Mouse (Mus musculus): ENCODE measurements around the gene Ptprg. TPM values are rescaled to one million over a fixed set of nuclear protein-coding genes. Genes with fewer than 3 reads are reported as not detected.
A peak's percentile ranks its signal among the peaks of the same experiment; 100 is the strongest.

Gene Ptprg
- 41.7 and 47.9 TPM in 2 replicates for polyA plus RNA-seq (2016; fragmentation: Nextera tagmentation; extraction: Ambion mirVana)

DNA sequence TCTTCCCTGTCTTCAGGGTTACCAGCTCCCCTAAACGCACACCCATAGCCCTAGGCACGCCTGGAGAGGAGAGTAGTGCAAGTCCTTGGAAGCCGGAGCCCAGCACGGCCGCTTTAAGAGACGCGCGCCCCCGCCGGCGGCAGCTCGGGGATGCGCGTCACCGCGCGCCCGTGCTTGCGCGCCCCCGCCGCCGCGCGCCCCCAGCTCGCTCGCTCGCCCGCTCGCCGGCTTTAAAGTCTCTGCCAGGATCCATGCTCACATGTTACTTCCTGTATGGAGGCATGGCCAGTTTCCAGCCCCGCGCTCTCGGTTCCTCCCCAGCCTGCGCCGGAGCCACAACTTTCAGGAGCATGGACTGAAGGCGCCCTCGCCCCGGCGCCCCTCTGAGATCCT, at the start of gene Ptprg:
Gene Ptprg, plus strand, starts transcription at position 260 of the 393 bp plus-strand sequence.
- Histone ChIP-seq H3K4me3 (peak within 1 kb of the TSS; percentile 71), H3K4me2 (replicated peaks) (peak within 1 kb of the TSS; percentile 93), H3K27ac (peak within 1 kb of the TSS; percentile 98), H3K36me3 (no peaks in the 10 kb centered on the region), H3K9ac (peak within 1 kb of the TSS; percentile 92), H3K4me1 (peaks cover 11% of the 10 kb centered on the region), H3K9me3 (no peaks in the 10 kb centered on the region), H3K27me3 (no peaks in the 10 kb centered on the region)
- WGBS, result under 1% methylated on average over 31 of the region's 40 CpGs
- peak; percentile 89 for ATAC-seq (ENCODE audit: insufficient number of reproducible peaks, insufficient read depth, low FRiP score, low TSS enrichment)

DNA sequence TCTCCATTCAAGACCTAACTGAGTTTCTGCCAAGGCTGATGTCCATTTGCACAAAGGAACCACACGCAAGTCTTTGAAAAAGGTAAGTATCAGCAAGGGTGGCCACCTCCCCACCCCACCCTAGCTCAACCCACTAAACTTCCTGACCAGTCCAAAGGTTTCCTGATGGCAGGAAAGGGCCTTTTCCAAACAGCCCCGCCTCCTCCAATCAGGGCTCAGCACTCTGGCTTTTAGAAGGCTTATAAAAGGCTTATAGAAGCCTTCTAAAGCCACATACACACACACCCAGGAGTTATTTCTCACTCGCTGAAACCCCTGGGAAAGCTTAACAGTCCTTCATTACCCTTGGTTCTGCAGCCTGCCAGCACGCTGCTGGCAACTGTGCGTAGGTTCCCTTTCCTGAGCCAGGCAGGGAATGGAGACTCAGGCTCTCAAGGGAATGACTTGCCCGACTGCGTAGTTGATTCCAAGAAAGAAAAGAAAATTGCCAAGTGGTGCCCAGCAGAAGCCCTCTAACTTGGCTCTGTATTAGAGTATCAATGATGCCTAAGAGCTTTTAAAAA, 49.4 kb upstream of the Ptprg start:
- no peaks in the 10 kb centered on the region for H3K9me3 ChIP-seq
- 48% methylated on average over 7 of the region's 7 CpGs for WGBS
- H3K4me1 ChIP-seq, result peaks cover 9% of the 10 kb centered on the region; the same call in 1 of the 2 replicates
- no peak for ATAC-seq (ENCODE audit: insufficient number of reproducible peaks, insufficient read depth, low FRiP score, low TSS enrichment)
- H3K9ac ChIP-seq, result no peak overlapping the region
- no peaks in the 10 kb centered on the region for H3K36me3 ChIP-seq
- no peak overlapping the region for H3K27ac ChIP-seq
- no peak overlapping the region for H3K4me2 ChIP-seq (replicated peaks)
- no peak overlapping the region for H3K4me3 ChIP-seq
- no peaks in the 10 kb centered on the region for H3K27me3 ChIP-seq

GRCm38 (mm10) chr14:11510173-11510572, 43.2 kb upstream of the Ptprg start:
- WGBS, result 75% methylated on average over 1 of the region's 1 CpGs
- H3K36me3 ChIP-seq, result no peaks in the 10 kb centered on the region
- no peak overlapping the region for H3K4me3 ChIP-seq
- no peaks in the 10 kb centered on the region for H3K9me3 ChIP-seq
- H3K9ac ChIP-seq, result no peak overlapping the region
- ATAC-seq (ENCODE audit: insufficient number of reproducible peaks, insufficient read depth, low FRiP score, low TSS enrichment), result no peak
- no peak overlapping the region for H3K27ac ChIP-seq
- no peaks in the 10 kb centered on the region for H3K27me3 ChIP-seq
- no peak overlapping the region for H3K4me2 ChIP-seq (replicated peaks)
- peaks cover 4% of the 10 kb centered on the region; the same call in 1 of the 2 replicates for H3K4me1 ChIP-seq

DNA sequence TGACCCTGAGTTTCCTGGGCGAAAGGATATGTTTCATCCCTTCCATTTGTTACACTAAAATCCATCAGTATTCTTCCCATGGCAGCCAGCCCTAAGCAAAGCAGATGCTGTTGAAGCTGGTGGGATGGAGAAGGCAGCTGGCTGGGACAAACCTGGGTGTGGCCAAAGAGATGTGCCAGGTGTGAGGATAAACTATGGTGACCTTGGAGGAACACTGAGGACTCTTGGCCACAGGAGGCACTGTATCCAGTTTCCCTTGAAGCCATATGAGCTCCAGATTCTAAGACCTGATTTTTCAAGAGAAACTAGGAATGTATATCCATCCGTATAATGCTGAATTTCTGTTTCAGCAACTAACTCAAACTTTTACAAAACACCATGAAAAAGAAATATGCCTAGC, 34.2 kb upstream of the Ptprg start:
- H3K36me3 ChIP-seq, result no peaks in the 10 kb centered on the region
- no peak for ATAC-seq (ENCODE audit: insufficient number of reproducible peaks, insufficient read depth, low FRiP score, low TSS enrichment)
- no peak overlapping the region for H3K4me3 ChIP-seq
- no peaks in the 10 kb centered on the region for H3K4me1 ChIP-seq
- H3K27ac ChIP-seq, result no peak overlapping the region
- H3K4me2 ChIP-seq (replicated peaks), result no peak overlapping the region
- H3K9me3 ChIP-seq, result no peaks in the 10 kb centered on the region
- H3K9ac ChIP-seq, result no peak overlapping the region
- WGBS, result 91% methylated on average over 2 of the region's 2 CpGs
- H3K27me3 ChIP-seq, result no peaks in the 10 kb centered on the region

DNA sequence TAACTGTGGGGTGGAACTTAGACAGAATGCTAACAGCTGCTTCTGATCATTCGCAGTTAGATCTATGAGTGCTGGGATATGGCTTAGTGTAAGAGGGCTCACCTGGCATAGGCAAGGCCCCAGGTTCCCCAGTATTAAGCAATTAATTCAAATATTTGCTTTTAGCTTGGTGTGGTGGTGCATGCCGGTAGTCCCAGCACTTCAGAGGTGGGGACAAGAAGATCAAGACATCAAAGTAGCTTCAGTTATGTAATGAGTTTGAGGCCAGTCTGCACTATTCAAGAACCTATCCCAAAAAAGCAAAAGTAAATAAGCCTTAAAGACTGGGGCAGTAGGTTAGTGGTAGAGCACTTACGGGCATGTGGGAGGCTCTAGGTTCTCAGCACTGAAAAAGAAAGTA, 30.3 kb upstream of the Ptprg start:
- 87% methylated on average over 3 of the region's 3 CpGs for WGBS
- Histone ChIP-seq H3K27ac (no peak overlapping the region), H3K36me3 (no peaks in the 10 kb centered on the region), H3K4me1 (no peaks in the 10 kb centered on the region), H3K9ac (no peak overlapping the region), H3K27me3 (no peaks in the 10 kb centered on the region), H3K4me3 (no peak overlapping the region), H3K9me3 (no peaks in the 10 kb centered on the region), H3K4me2 (replicated peaks) (no peak overlapping the region)
- ATAC-seq (ENCODE audit: insufficient number of reproducible peaks, insufficient read depth, low FRiP score, low TSS enrichment), result no peak

DNA sequence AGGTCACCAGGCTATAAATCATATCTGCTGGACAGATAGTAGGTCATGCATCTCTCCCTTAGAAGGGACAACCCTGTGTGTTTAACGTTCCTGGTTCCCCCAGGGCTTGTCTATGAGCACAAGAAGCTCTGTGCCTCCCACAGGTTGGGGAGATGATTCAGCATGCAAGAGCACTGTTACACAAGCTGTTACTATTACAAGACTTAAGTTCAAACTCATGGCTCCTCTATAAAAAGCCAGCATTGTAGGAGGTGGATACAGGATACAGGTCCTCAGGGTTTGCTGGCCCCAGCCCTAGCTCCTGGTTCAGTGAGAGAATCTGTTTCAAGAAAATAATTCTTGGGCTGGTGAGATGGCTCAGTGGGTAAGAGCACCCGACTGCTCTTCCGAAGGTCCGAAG, 23.7 kb upstream of the Ptprg start:
- Histone ChIP-seq H3K36me3 (no peaks in the 10 kb centered on the region), H3K4me3 (no peak overlapping the region), H3K27ac (no peak overlapping the region), H3K9ac (no peak overlapping the region), H3K9me3 (no peaks in the 10 kb centered on the region), H3K4me1 (no peaks in the 10 kb centered on the region), H3K4me2 (replicated peaks) (no peak overlapping the region), H3K27me3 (no peaks in the 10 kb centered on the region)
- no peak for ATAC-seq (ENCODE audit: insufficient number of reproducible peaks, insufficient read depth, low FRiP score, low TSS enrichment)
- 91% methylated on average over 4 of the region's 4 CpGs for whole genome bisulfite sequencing

DNA sequence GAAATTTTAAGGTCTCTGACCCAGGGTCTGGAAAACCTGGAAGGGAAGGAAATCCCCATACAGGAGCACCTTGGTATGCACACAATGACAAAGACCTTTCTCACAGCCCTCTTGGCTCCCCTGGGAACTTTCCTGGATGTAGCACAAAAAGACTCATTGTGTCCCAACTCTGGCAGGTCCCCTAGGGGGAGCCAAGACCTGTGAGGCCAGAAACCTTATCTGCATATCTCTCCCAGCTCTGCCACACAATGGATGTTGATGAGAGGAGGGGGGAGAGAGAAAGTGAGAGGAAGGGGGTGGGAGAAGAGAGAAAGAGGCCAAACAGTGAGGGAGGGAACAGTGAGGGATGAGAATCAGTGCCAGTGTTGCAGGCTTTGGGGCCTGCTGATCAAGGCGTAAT, 18.9 kb upstream of the Ptprg start:
- Histone ChIP-seq H3K4me2 (replicated peaks) (no peak overlapping the region), H3K9ac (no peak overlapping the region), H3K27ac (no peak overlapping the region), H3K36me3 (no peaks in the 10 kb centered on the region), H3K4me3 (no peak overlapping the region), H3K27me3 (no peaks in the 10 kb centered on the region), H3K4me1 (no peaks in the 10 kb centered on the region), H3K9me3 (no peaks in the 10 kb centered on the region)
- no peak for ATAC-seq (ENCODE audit: insufficient number of reproducible peaks, insufficient read depth, low FRiP score, low TSS enrichment)
- 33% methylated on average over 1 of the region's 1 CpGs for WGBS

GRCm38 (mm10) chr14:11536121-11536520, 17.2 kb upstream of the Ptprg start:
- H3K27ac ChIP-seq, result no peak overlapping the region
- H3K4me1 ChIP-seq, result no peaks in the 10 kb centered on the region
- H3K4me3 ChIP-seq, result no peak overlapping the region
- no peaks in the 10 kb centered on the region for H3K27me3 ChIP-seq
- WGBS, result 78% methylated on average over 5 of the region's 5 CpGs
- H3K9ac ChIP-seq, result no peak overlapping the region
- no peaks in the 10 kb centered on the region for H3K9me3 ChIP-seq
- no peaks in the 10 kb centered on the region for H3K36me3 ChIP-seq
- no peak overlapping the region for H3K4me2 ChIP-seq (replicated peaks)
- no peak for ATAC-seq (ENCODE audit: insufficient number of reproducible peaks, insufficient read depth, low FRiP score, low TSS enrichment)

DNA sequence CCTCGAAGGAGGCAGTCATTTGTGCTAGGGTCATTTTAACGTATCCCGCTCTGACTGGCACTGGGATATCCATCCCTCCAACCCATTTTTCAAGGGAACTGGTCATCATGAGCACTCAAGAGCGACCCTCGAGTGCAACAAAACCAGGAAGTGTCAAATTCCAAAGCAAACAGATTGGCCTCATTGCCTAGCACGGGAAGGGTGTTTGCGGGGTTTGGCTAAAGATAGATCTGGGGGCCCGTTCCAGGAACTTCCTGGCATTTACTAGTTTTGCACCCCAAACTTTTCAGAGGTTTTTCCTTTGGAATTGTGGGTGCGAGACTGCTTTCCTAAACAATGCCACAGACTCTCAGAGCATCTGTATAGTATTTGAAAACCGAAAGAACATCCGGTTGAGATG, 1.4 kb upstream of the Ptprg start:
- Histone ChIP-seq H3K27me3 (no peaks in the 10 kb centered on the region), H3K27ac (no peak overlapping the region), H3K9me3 (no peaks in the 10 kb centered on the region), H3K4me2 (replicated peaks) (peak overlapping the region; percentile 93), H3K9ac (no peak overlapping the region; the same call in 1 of the 2 replicates), H3K4me3 (peak overlapping the region; percentile 71), H3K36me3 (no peaks in the 10 kb centered on the region), H3K4me1 (peaks cover 8% of the 10 kb centered on the region)
- no peak for ATAC-seq (ENCODE audit: insufficient number of reproducible peaks, insufficient read depth, low FRiP score, low TSS enrichment)
- 9% methylated on average over 11 of the region's 11 CpGs for WGBS

DNA sequence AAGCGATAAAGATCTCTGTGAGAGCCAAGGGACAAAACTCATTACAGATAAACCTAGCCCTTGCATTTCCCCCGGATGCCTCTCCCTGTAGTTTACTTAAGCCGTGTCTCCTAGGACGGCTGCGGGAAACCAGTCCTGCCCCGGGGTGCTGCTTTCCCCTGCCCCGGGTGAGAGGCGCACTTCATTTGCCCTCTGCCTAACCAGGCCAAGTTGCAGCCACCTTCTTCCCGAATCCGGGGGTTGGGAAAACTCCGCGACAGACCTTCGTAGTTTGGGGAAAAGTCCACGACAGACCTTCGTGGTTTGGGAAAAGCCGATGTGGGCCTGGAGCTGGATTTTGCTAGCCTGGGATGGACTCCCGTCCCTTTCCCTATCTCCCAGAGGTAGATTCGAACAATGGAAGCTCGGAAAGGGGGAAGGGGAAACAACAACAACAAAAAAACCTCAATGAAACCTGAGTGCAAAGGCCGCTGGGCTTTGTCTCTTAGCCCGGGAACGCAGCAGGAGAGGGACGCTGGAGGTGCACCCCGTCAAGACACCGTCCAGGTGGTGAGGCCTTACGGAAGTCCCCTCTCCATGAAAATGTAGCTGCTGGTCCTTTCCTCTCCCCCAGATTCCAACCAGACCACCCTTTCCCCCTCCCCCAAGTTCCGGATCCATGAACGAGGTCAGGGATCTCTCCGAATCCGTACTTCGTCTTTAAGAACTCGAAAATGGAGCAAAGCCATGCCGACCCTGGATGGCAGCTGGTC, 635 bp upstream of the Ptprg start:
- 1% methylated on average over 33 of the region's 33 CpGs for WGBS

DNA sequence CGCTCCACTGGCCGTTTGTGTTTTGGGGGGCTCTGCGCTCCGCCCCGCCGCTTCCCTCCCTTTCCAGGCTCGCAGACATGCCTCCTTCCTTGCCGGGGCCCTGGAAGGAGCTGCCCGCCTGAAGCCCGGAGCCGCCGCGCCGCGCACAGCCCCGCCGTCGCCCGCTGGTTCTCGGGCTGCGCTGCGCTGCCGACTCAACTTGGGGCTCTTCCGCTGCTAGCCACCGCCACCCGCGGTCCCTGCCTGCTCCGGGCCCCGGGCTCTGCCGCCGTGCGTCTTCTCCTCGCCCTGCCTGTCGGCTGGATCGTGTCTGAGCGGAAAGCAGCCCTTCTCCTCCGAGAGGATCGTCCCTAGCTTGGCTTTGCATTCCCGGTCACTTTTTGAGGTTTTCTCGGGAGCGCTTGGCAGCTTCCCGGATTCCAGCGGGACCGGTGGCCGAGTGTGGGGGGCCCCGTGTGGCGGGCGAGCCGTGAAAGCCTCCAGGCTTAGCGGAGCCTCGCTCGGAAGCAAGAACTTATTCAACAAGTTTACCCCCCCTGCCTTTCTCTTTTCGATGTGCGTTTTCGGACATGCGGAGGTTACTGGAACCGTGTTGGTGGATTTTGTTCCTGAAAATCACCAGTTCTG, 460 bp downstream of the Ptprg start:
- WGBS, result under 1% methylated on average over 57 of the region's 57 CpGs
- H3K4me2 ChIP-seq (replicated peaks), result peak overlapping the region; percentile 93

More for the DNA sequence above, 635 bp upstream of the Ptprg start:
- Histone ChIP-seq H3K4me2 (replicated peaks) (peak overlapping the region; percentile 93), H3K27me3 (no peaks in the 10 kb centered on the region), H3K27ac (peak overlapping the region; percentile 98), H3K4me1 (peaks cover 11% of the 10 kb centered on the region), H3K9ac (peak overlapping the region; percentile 92), H3K9me3 (no peaks in the 10 kb centered on the region), H3K36me3 (no peaks in the 10 kb centered on the region), H3K4me3 (peak overlapping the region; percentile 71)
- ATAC-seq (ENCODE audit: insufficient number of reproducible peaks, insufficient read depth, low FRiP score, low TSS enrichment), result 0 out of 2 replicates have a peak, but pooled peaks have one; percentile 4

More for the DNA sequence above, 460 bp downstream of the Ptprg start:
- peaks cover 11% of the 10 kb centered on the region for H3K4me1 ChIP-seq
- H3K27me3 ChIP-seq, result no peaks in the 10 kb centered on the region
- peak overlapping the region; percentile 98 for H3K27ac ChIP-seq
- no peaks in the 10 kb centered on the region for H3K36me3 ChIP-seq
- peak overlapping the region; percentile 92 for H3K9ac ChIP-seq
- peak overlapping the region; percentile 71 for H3K4me3 ChIP-seq
- ATAC-seq (ENCODE audit: insufficient number of reproducible peaks, insufficient read depth, low FRiP score, low TSS enrichment), result peak; percentile 22; the same call in 1 of the 2 replicates
- no peaks in the 10 kb centered on the region for H3K9me3 ChIP-seq
